Mouse (Mus musculus) CH12.LX (cell line): ENCODE results near the gene Hmga2. TPM values are rescaled to one million over a fixed set of nuclear protein-coding genes. Genes with fewer than 3 reads are reported as not detected.

Experiments
- DNase-seq: peaks from one replicate; pipeline ENCODE4 v3.0.0-alpha.2; 2013; ENCODE audit errors: extremely low read depth
- H3K27ac ChIP-seq: 2 replicates; pipeline ENCODE4 v1.5.1; 2012; ENCODE audit warnings: low read depth, mild to moderate bottlenecking, control low read depth, moderate library complexity; ENCODE audit not compliant: insufficient read depth
- H3K27me3 ChIP-seq: replicated peaks from 2 replicates; pipeline ENCODE3; 2012; ENCODE audit warnings: inconsistent platforms
- H3K36me3 ChIP-seq, 2 experiments: replicated peaks in 1 of 2; 2 replicates each; pipeline versions ENCODE3 to v1.6.1; 2012; ENCODE audit warnings: inconsistent platforms in 1 of 2, low read length in 1 of 2, mild to moderate bottlenecking in 1 of 2, mixed read lengths in 1 of 2, moderate library complexity in 1 of 2; ENCODE audit not compliant: control insufficient read depth in 1 of 2, insufficient read depth in 1 of 2
- H3K4me1 ChIP-seq, 2 experiments: 2 replicates each; pipeline ENCODE4 v1.6.1; 2012; ENCODE audit warnings: inconsistent platforms in 1 of 2, moderate library complexity in 1 of 2; ENCODE audit not compliant: insufficient read depth in 2 of 2, control insufficient read depth in 1 of 2
- H3K4me2 ChIP-seq: 2 replicates; pipeline ENCODE4 v1.6.1; 2012; ENCODE audit warnings: low read depth, mild to moderate bottlenecking, control low read depth; ENCODE audit not compliant: poor library complexity, insufficient read depth, severe bottlenecking
- H3K4me3 ChIP-seq, 3 experiments: fragments of 150-350 bp in 1 of 3; sonication (generic) in 1 of 3; replicated peaks in 1 of 3; 2 replicates each; pipeline versions ENCODE3 to v1.5.1; 2011 to 2012; ENCODE audit warnings: low read depth in 2 of 3, low read length in 2 of 3, mild to moderate bottlenecking in 2 of 3, moderate library complexity in 2 of 3, control low read depth in 1 of 3, improper control_type of control experiment in 1 of 3, inconsistent platforms in 1 of 3, mixed read lengths in 1 of 3; ENCODE audit not compliant: poor library complexity in 1 of 3
- H3K79me2 ChIP-seq: replicated peaks from 2 replicates; pipeline ENCODE4 v1.6.1; 2012; ENCODE audit warnings: mild to moderate bottlenecking, moderate library complexity; ENCODE audit not compliant: control insufficient read depth, poor library complexity, insufficient read depth, severe bottlenecking; ENCODE audit errors: extremely low read depth
- H3K9ac ChIP-seq: 2 replicates; pipeline ENCODE4 v1.6.1; 2012; ENCODE audit warnings: low read depth, mild to moderate bottlenecking, control low read depth, moderate library complexity; ENCODE audit not compliant: insufficient read depth
- H3K9me3 ChIP-seq: replicated peaks from 2 replicates; pipeline ENCODE3; 2012; ENCODE audit warnings: low read length, inconsistent platforms, mixed read lengths
- BHLHE40 ChIP-seq: IDR thresholded peaks from 2 replicates; pipeline ENCODE4 v1.6.1; 2011; ENCODE audit warnings: mild to moderate bottlenecking, low read depth, low read length, improper control_type of control experiment
- CTCF ChIP-seq, 2 experiments: IDR thresholded peaks in 1 of 2; conservative IDR thresholded peaks in 1 of 2; 2 replicates each; pipeline ENCODE4 v1.5.1; 2011 to 2012; ENCODE audit warnings: low read depth in 2 of 2, low read length in 2 of 2, improper control_type of control experiment in 1 of 2, inconsistent platforms in 1 of 2, mild to moderate bottlenecking in 1 of 2, moderate library complexity in 1 of 2
- E2F4 ChIP-seq: IDR thresholded peaks from 2 replicates; pipeline ENCODE4 v1.6.1; 2011; ENCODE audit warnings: low read depth, low read length, improper control_type of control experiment; ENCODE audit not compliant: insufficient replicate concordance
- EP300 ChIP-seq: IDR thresholded peaks from 2 replicates; pipeline ENCODE4 v1.6.1; 2011; ENCODE audit warnings: low read length, improper control_type of control experiment
- IRF4 ChIP-seq: IDR thresholded peaks from 2 replicates; pipeline ENCODE4 v1.6.1; 2014; ENCODE audit warnings: low read depth, mild to moderate bottlenecking, inconsistent platforms, low read length, improper control_type of control experiment
- MAFK ChIP-seq: IDR thresholded peaks from 2 replicates; pipeline ENCODE4 v1.6.1; 2011; ENCODE audit warnings: low read length, improper control_type of control experiment; ENCODE audit not compliant: insufficient replicate concordance
- MAX ChIP-seq: IDR thresholded peaks from 2 replicates; pipeline ENCODE4 v1.6.1; 2011; ENCODE audit warnings: low read length, improper control_type of control experiment
- MAZ ChIP-seq: IDR thresholded peaks from 2 replicates; pipeline ENCODE4 v1.6.1; 2012; ENCODE audit warnings: low read depth, mild to moderate bottlenecking, inconsistent platforms, low read length, improper control_type of control experiment, moderate library complexity
- NELFE ChIP-seq: IDR thresholded peaks from 2 replicates; pipeline ENCODE4 v1.6.1; 2011; ENCODE audit warnings: low read depth, low read length, improper control_type of control experiment
- NRF1 ChIP-seq: IDR thresholded peaks from 2 replicates; pipeline ENCODE4 v1.6.1; 2014; ENCODE audit warnings: low read depth, mild to moderate bottlenecking, inconsistent platforms, low read length, improper control_type of control experiment, moderate library complexity
- PAX5 ChIP-seq: IDR thresholded peaks from 2 replicates; pipeline ENCODE4 v1.6.1; 2012; ENCODE audit warnings: low read length, inconsistent platforms, mixed read lengths
- RCOR1 ChIP-seq: conservative IDR thresholded peaks from 2 replicates; pipeline ENCODE4 v1.6.1; 2012; ENCODE audit warnings: low read depth, mild to moderate bottlenecking, inconsistent platforms, low read length, improper control_type of control experiment
- SIN3A ChIP-seq: IDR thresholded peaks from 2 replicates; pipeline ENCODE4 v1.6.1; 2012; ENCODE audit warnings: low read length, improper control_type of control experiment, inconsistent platforms
- UBTF ChIP-seq: IDR thresholded peaks from 2 replicates; pipeline ENCODE4 v1.6.1; 2012; ENCODE audit warnings: low read depth, mild to moderate bottlenecking, inconsistent platforms, low read length, improper control_type of control experiment, moderate library complexity
- USF2 ChIP-seq: conservative IDR thresholded peaks from 2 replicates; pipeline ENCODE4 v1.6.1; 2011; ENCODE audit warnings: low read depth, low read length, improper control_type of control experiment
- ZC3H11A ChIP-seq: IDR thresholded peaks from 2 replicates; pipeline ENCODE4 v1.6.1; 2012; ENCODE audit warnings: low read depth, mild to moderate bottlenecking, inconsistent platforms, low read length, improper control_type of control experiment
- ZKSCAN1 ChIP-seq: IDR thresholded peaks from 2 replicates; pipeline ENCODE4 v1.6.1; 2012; ENCODE audit warnings: low read depth, inconsistent platforms, low read length, improper control_type of control experiment, borderline replicate concordance
- ZMIZ1 ChIP-seq: IDR thresholded peaks from 2 replicates; pipeline ENCODE4 v1.6.1; 2012; ENCODE audit warnings: low read depth, mild to moderate bottlenecking, inconsistent platforms, low read length, improper control_type of control experiment
- ZNF384 ChIP-seq: IDR thresholded peaks from 2 replicates; pipeline ENCODE4 v1.6.1; 2012; ENCODE audit warnings: low read depth, low read length, improper control_type of control experiment, inconsistent platforms
- dilution Hi-C: fragments of 300-500 bp; cut with MboI; formaldehyde crosslinking; loops from 2 replicates; pipeline ENCODE4 v1.14.3; 2020; ENCODE audit warnings: low sequenced_read_pairs; ENCODE audit not compliant: extremely low pct_unique_long_range_greater_than_20kb, extremely low pct_ligation_motif_present
- in situ Hi-C: fragments of 300-500 bp; cut with MboI; formaldehyde crosslinking; loops from 3 replicates; pipeline ENCODE4 v1.14.3; 2019; ENCODE audit warnings: low sequenced_read_pairs, low pct_ligation_motif_present, low pct_unique_long_range_greater_than_20kb, mixed read lengths
- polyA plus RNA-seq: library from polyadenylated mRNA; unstranded; fragments of >175 nt; gene quantifications from 2 replicates; pipeline ENCODE4 v1.2.1, GENCODE M21; 2012; ENCODE audit warnings: low read depth; ENCODE audit not compliant: insufficient read length
- total RNA-seq, 2 experiments: library from RNA; depleted of rRNA; stranded (reverse); fragments of 300-350 nt in 1 of 2; fragments of >200 nt in 1 of 2; gene quantifications; 2 replicates each; pipeline ENCODE4 v1.2.3; 2012 to 2014

Hmga2 gene
- total and polyA plus RNA-seq, 3 experiments = not detected

GRCm38 (mm10) chr10:120327946-120328345 is 148.3 kb downstream of the Hmga2 start:
- no peaks in the 10 kb centered on the region for H3K79me2 ChIP-seq
- H3K27me3 ChIP-seq = no peaks in the 10 kb centered on the region
- TF ChIP-seq PAX5 (no peak), BHLHE40 (no peak), ZC3H11A (no peak), NRF1 (no peak), ZNF384 (no peak), ZMIZ1 (no peak), UBTF (no peak), USF2 (no peak), E2F4 (no peak), SIN3A (no peak), EP300 (no peak), ZKSCAN1 (no peak), CTCF (conservative IDR thresholded peaks at IDR 0.05 in 1 of 2, IDR thresholded peaks at IDR 0.05 in 1 of 2; ENCODE audit: low read depth in 2 of 2, low read length in 2 of 2) (no peak), NELFE (no peak), RCOR1 (no peak), IRF4 (no peak), MAFK (no peak)
- TF ChIP-seq, all 38 proteins: peak for 0
- no peak overlapping the region for H3K27ac ChIP-seq
- dilution Hi-C loops (no loop called here), in situ Hi-C loops (no loop called here)
- no peak overlapping the region for H3K4me2 ChIP-seq
- no peaks in the 10 kb centered on the region for H3K4me1 ChIP-seq
- H3K36me3 ChIP-seq = no peaks in the 10 kb centered on the region
- no peaks in the 10 kb centered on the region for H3K9me3 ChIP-seq
- no peak overlapping the region for H3K4me3 ChIP-seq
- no peak overlapping the region for H3K9ac ChIP-seq
- no peak for DNase-seq

DNA sequence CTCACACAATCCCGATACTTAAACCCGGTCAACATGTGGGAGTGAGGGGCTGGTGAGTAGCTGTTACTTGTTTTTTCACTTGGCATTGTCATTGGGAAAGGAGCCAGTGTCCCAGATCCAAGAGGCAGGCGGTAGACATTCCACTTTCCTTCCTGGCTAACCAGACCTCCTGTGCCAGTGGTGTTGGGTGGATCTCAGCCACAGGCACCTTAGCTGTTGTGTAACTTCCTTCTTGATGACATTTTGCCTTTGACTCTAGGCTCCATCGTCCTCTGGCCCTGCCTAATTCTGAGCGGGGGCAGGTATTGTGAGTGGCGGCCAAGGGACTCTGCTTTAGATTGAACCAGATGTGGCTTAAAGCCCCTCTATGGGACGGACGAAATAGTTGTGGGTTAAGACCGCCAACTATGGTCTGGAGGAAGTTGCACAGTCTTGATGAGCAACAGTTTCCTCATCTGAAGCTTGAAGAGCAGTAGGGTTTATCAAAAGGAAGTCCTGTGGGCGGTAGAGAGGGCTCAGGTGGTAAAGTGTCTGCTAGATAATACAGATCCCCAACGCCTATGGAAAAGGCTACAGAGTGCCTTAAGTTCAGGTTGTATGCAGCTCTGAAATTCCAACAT is 152.6 kb downstream of the Hmga2 start:
- no peak for TF ChIP-seq BHLHE40
- no peak for TF ChIP-seq MAZ
- no peak for TF ChIP-seq MAX
- no peak overlapping the region for H3K27ac ChIP-seq
- H3K36me3 ChIP-seq = no peaks in the 10 kb centered on the region
- no peak overlapping the region for H3K4me3 ChIP-seq
- no peak for DNase-seq
- H3K4me1 ChIP-seq = no peaks in the 10 kb centered on the region
- dilution Hi-C loops (no loop called here), in situ Hi-C loops (no loop called here)
- no peaks in the 10 kb centered on the region for H3K79me2 ChIP-seq
- H3K4me2 ChIP-seq = no peak overlapping the region
- H3K9ac ChIP-seq = no peak overlapping the region
- H3K27me3 ChIP-seq = no peaks in the 10 kb centered on the region
- H3K9me3 ChIP-seq = peaks cover 4% of the 10 kb centered on the region
